Mouse (Mus musculus): ENCODE results near the gene Gm26992. TPM values are rescaled to one million over a fixed set of nuclear protein-coding genes. Genes with fewer than 3 reads are reported as not detected.

Gm26992 gene
- total and polyA plus RNA-seq, 2 experiments from 2014 or later: 0.48 TPM; not detected in 1

DNA sequence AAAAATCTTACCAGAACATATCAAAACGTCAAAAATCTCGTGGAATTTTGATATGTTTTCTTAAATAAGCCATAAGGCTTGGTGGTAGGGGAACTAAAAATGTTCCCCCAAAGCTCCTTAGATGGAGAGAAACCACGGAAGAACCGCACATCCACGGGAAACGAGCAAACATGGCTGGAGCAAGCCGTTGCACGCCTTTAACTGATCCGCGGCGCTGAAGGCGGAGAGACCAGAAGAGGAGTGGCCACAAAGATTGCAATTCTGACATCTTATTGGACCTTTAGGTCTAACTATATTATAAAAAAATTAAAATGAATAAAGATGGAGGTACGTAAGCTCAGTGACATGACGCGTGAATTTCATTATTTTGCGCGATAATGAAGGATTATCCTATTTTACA lies 61.2 kb downstream of the Gm26992 start:
- no peaks in the 10 kb centered on the region for H3K27me3 ChIP-seq (ENCODE audit: insufficient read depth, low read length)
- peak overlapping the region; percentile 41 for H3K4me3 ChIP-seq (ENCODE audit: low read depth, low read length)
- no peaks in the 10 kb centered on the region for H3K4me1 ChIP-seq (ENCODE audit: insufficient read depth)
- H3K9ac ChIP-seq: 0 out of 2 replicates have a peak overlapping the region, but pooled peaks have one; percentile 46
- DNase-seq (peak; percentile 49), ATAC-seq (peak; percentile 47)
- no peaks in the 10 kb centered on the region for H3K36me3 ChIP-seq (ENCODE audit: insufficient read depth)
- TF ChIP-seq CTCF (IDR thresholded peaks at IDR 0.05; ENCODE audit: low read depth): no peak
- peak overlapping the region; percentile 38; the same call in 1 of the 2 replicates for H3K4me2 ChIP-seq (ENCODE audit: low read depth)
- H3K9me3 ChIP-seq (ENCODE audit: low read length): no peaks in the 10 kb centered on the region
- 69% methylated on average over 17 of the region's 17 CpGs for WGBS
- H3K27ac ChIP-seq (ENCODE audit: low read depth, low read length): no peak overlapping the region

DNA sequence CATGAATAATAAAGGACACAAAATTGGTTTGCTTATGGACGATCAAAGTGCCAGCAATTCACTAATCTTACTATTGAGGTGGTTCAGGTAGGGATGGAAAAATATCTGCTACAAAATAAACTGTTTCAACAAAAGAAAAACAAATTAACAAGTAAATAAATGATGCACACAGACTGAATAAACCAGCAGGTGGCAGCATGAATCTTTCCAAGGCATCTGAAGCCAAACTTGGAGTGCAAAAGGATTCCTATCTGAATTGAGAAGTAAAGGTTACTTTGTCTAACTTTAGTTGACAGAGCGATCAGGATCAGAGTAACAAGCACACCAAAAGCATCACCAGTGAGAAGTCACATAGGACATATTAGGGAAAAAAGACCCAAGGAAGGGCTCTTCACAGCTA lies 62.2 kb downstream of the Gm26992 start:
- H3K9me3 ChIP-seq (ENCODE audit: low read length): no peaks in the 10 kb centered on the region
- peak; percentile 75 for TF ChIP-seq CTCF (IDR thresholded peaks at IDR 0.05; ENCODE audit: low read depth)
- H3K27me3 ChIP-seq (ENCODE audit: insufficient read depth, low read length): no peaks in the 10 kb centered on the region
- 17% methylated on average over 2 of the region's 2 CpGs for WGBS
- H3K9ac ChIP-seq: no peak overlapping the region
- H3K4me2 ChIP-seq (ENCODE audit: low read depth): peak overlapping the region; percentile 38; the same call in 1 of the 2 replicates
- H3K4me3 ChIP-seq (ENCODE audit: low read depth, low read length): peak overlapping the region; percentile 41; the same call in 1 of the 2 replicates
- H3K27ac ChIP-seq (ENCODE audit: low read depth, low read length): no peak overlapping the region
- ATAC-seq: no peak
- peak; percentile 79 for DNase-seq
- no peaks in the 10 kb centered on the region for H3K4me1 ChIP-seq (ENCODE audit: insufficient read depth)
- no peaks in the 10 kb centered on the region for H3K36me3 ChIP-seq (ENCODE audit: insufficient read depth)

DNA sequence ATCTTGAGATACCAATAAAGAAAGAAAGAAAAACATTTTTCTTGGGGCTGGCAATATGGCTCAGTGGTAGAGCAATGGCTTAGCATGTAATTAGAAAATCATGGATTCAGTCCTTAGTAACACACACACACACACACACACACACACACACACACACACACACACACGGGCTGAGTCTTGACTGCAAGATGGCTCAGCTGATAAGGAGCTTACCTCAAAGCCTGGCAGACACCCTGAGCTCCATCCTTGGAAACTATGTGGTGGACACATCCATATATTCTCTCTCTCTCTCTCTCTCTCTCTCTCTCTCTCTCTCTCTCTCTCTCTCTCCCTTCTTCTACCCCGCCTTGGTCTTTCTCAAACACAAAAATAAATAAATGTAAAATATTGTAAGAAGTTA lies 69.0 kb downstream of the Gm26992 start:
- no peak overlapping the region for H3K27ac ChIP-seq (ENCODE audit: low read depth, low read length)

DNA sequence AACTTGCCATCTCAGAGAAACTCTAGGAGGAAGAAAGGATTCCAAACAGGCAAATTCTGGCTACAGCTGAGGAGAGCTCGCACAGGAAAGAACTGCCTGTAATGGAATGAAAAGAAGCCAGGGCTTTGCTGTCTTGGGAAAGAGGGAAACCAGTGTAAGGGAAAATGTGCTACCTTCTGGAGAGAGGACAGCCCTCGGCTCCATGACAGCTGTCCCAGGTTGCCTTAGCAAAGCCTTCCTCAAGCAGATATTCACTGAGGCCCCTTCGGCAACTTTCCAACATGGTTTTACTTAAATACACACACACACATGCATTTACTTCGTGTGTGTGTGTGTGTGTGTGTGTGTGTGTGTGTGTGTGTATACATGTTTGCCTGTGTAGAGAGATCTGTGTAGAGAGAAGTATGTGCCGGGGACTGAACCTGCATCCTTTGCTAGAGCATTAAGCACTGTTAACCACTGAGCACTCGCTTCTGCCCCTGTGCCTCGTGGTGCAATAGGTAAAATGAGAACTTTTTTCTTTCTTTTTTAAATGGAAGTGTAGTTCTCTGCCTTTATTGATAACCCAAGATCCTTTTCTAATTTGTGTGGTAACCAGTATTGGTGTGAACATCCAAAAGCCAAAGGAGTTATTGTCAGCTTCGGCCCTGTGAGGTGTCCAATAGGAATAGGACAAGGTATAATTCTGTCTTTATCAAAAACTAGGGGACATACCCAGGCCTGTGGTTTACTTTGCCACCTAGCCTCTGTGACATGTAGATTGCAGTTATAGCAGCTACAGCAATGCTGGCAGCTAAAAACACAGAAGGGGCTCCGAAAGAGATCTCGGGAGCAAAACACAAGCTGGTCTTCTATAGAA lies 70.8 kb downstream of the Gm26992 start:
- Histone ChIP-seq H3K27me3 (ENCODE audit: insufficient read depth, low read length) (no peaks in the 10 kb centered on the region), H3K27ac (ENCODE audit: low read depth, low read length) (peak overlapping the region; percentile 97), H3K9me3 (ENCODE audit: low read length) (no peaks in the 10 kb centered on the region), H3K4me2 (ENCODE audit: low read depth) (peak overlapping the region; percentile 51), H3K4me1 (ENCODE audit: insufficient read depth) (0 out of 2 replicates have a peak, but pooled peaks cover 12% of the 10 kb centered on the region), H3K9ac (peak overlapping the region; percentile 45), H3K36me3 (ENCODE audit: insufficient read depth) (no peaks in the 10 kb centered on the region), H3K4me3 (ENCODE audit: low read depth, low read length) (peak overlapping the region; percentile 59)
- ATAC-seq (peak; percentile 39), DNase-seq (peak; percentile 50)
- WGBS: 21% methylated on average over 10 of the region's 10 CpGs
- TF ChIP-seq CTCF (IDR thresholded peaks at IDR 0.05; ENCODE audit: low read depth): no peak

More for the DNA sequence above, 69.0 kb downstream of the Gm26992 start:
- H3K4me3 ChIP-seq (ENCODE audit: low read depth, low read length): no peak overlapping the region
- H3K9me3 ChIP-seq (ENCODE audit: low read length): no peaks in the 10 kb centered on the region
- H3K36me3 ChIP-seq (ENCODE audit: insufficient read depth): no peaks in the 10 kb centered on the region
- no peak for TF ChIP-seq CTCF (IDR thresholded peaks at IDR 0.05; ENCODE audit: low read depth)
- WGBS: 89% methylated on average over 2 of the region's 2 CpGs
- H3K4me1 ChIP-seq (ENCODE audit: insufficient read depth): 0 out of 2 replicates have a peak, but pooled peaks cover 12% of the 10 kb centered on the region
- ATAC-seq (no peak), DNase-seq (no peak)
- no peaks in the 10 kb centered on the region for H3K27me3 ChIP-seq (ENCODE audit: insufficient read depth, low read length)
- H3K9ac ChIP-seq: no peak overlapping the region
- H3K4me2 ChIP-seq (ENCODE audit: low read depth): no peak overlapping the region

DNA sequence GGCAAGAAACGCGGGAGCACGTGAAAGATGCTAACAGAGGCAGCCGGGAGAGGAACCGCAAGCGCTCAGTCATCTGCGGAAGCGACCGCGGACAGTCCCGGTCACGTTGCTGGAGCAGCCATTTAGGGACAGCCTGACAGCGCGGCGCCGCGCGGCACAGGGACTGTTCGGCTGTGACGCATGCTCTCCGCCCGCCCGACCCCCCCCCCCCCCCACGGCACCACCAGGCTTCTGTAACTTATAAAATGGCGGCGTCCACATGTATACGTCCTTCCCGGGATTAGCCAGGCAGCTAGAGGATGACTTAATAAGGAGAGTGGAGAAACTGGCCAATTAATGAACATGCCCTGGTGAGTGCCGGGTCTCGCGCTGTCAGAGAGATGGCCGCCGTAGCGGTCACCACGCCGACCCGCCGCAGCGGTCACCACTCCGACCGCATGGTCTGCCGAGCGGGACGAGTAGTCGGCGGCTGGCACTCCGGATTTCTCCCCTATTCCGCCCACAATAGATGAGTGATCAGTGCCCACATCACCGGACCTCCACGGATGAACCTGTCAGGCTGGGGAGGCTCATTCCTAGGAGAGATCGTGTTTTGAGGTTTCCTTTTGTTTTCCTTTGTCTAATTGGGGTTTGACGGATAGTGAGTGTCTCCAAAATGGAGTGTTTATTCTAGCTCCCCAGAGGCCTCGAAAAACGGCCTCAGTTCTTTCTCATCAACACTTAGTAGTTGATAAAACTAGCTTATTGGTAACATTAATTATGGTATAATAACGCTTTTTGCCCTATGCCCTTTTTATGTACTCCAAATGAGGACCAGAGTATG lies 71.8 kb downstream of the Gm26992 start:
- TF ChIP-seq CTCF (IDR thresholded peaks at IDR 0.05; ENCODE audit: low read depth): no peak
- peak; percentile 98 for ATAC-seq
- Histone ChIP-seq H3K4me2 (ENCODE audit: low read depth) (peak overlapping the region; percentile 51), H3K36me3 (ENCODE audit: insufficient read depth) (no peaks in the 10 kb centered on the region), H3K4me1 (ENCODE audit: insufficient read depth) (0 out of 2 replicates have a peak, but pooled peaks cover 12% of the 10 kb centered on the region), H3K27ac (ENCODE audit: low read depth, low read length) (peak overlapping the region; percentile 97), H3K9me3 (ENCODE audit: low read length) (no peaks in the 10 kb centered on the region), H3K9ac (peak overlapping the region; percentile 88), H3K27me3 (ENCODE audit: insufficient read depth, low read length) (no peaks in the 10 kb centered on the region), H3K4me3 (ENCODE audit: low read depth, low read length) (peak overlapping the region; percentile 59)
- DNase-seq: peak; percentile 91
- under 1% methylated on average over 47 of the region's 55 CpGs for WGBS

DNA sequence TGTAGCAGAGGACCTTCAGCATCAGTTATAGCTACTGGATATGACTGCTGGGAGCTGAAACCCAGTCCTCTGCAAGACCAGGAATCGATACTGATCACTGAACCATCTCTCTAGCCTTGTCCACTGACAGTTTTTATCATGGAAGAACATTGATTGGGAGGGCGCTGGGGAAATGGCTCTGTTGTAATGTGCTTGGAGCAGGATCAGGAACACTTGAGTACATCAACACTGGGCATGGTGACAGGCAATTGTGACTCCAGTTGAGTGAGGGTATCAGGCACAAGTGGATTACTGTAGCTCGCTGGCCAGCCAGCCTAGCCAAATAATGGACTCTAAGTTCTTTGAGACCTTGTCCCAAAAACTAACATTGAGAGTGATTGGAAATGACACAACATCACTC lies 77.6 kb downstream of the Gm26992 start:
- Histone ChIP-seq H3K4me3 (ENCODE audit: low read depth, low read length) (no peak overlapping the region), H3K4me2 (ENCODE audit: low read depth) (no peak overlapping the region), H3K4me1 (ENCODE audit: insufficient read depth) (0 out of 2 replicates have a peak, but pooled peaks cover 8% of the 10 kb centered on the region), H3K9me3 (ENCODE audit: low read length) (no peaks in the 10 kb centered on the region), H3K36me3 (ENCODE audit: insufficient read depth) (no peaks in the 10 kb centered on the region; the same call in none of the 2 replicates), H3K27ac (ENCODE audit: low read depth, low read length) (no peak overlapping the region), H3K27me3 (ENCODE audit: insufficient read depth, low read length) (no peaks in the 10 kb centered on the region), H3K9ac (no peak overlapping the region)
- no peak for DNase-seq
- WGBS: 91% methylated on average over 3 of the region's 3 CpGs
- no peak for ATAC-seq
- TF ChIP-seq CTCF (IDR thresholded peaks at IDR 0.05; ENCODE audit: low read depth): no peak

All from forebrain, postnatal 0 days (tissue).